Comparison of ENCODE assay signal across 12 mouse cellular contexts in genomic region chr1:35749603-35750002, GRCm38 (mm10).
DNase-seq lines count a peak whose midpoint lies in the region; ATAC-seq lines count a peak whose summit lies in the region.
"Had no signal": no experiment of that assay in that cellular context is flagged by ENCODE, and none has a peak within 500 bp of the region (broad histone marks: within the 10 kb centered on the region; RNA-seq: fewer than 3 reads in every experiment).

No protein-coding gene starts in this region.

- H3K9ac ChIP-seq in forebrain, embryonic 13.5 days: no peak overlapping the region
- H3K9ac ChIP-seq: liver, embryonic 13.5 days had no signal

- peaks cover 12% of the 10 kb centered on the region for H3K4me1 ChIP-seq in forebrain, embryonic 13.5 days
- peaks cover 13% of the 10 kb centered on the region for H3K4me1 ChIP-seq in forebrain, embryonic 10.5 days
- peaks cover 4% of the 10 kb centered on the region; the same call in 1 of the 2 replicates for H3K4me1 ChIP-seq in brown adipose tissue, adult 24 weeks (ENCODE audit: control insufficient read depth, insufficient read depth, insufficient read length, low read length)
- H3K4me1 ChIP-seq: liver, embryonic 13.5 days had no signal

- DNase-seq in forebrain, embryonic 10.5 days (ENCODE audit: extremely low spot score, low spot score): no peak
- DNase-seq in left cerebral cortex, postnatal 25 days (ENCODE audit: low spot score in 2 of 2): peak; percentile 28 to 43
- no peak for DNase-seq in left cerebral cortex, adult 18-20 months (ENCODE audit: low spot score in 2 of 2)
- peak; percentile 27 for DNase-seq in right cerebral cortex, postnatal 25 days
- no peak for DNase-seq in thymus, postnatal 4 days
- DNase-seq: heart, postnatal 14 days; kidney, postnatal 10 days; liver, embryonic 13.5 days; lung, postnatal 10 days had no signal

- ATAC-seq in forebrain, embryonic 13.5 days: peak; percentile 50; the same call in 1 of the 2 replicates
- ATAC-seq: inflammation-experienced regulatory T-cells, adult 6 months had no signal

- intact Hi-C loops in left cerebral cortex, postnatal 25 days (cut with DNase I): no loop called here

- WGBS in forebrain, embryonic 13.5 days: 84% methylated on average over 7 of the region's 7 CpGs
- 84% methylated on average over 7 of the region's 7 CpGs for WGBS in forebrain, embryonic 10.5 days

- no peak overlapping the region for H3K27ac ChIP-seq in forebrain, embryonic 13.5 days
- H3K27ac ChIP-seq in forebrain, embryonic 10.5 days: no peak overlapping the region
- 0 out of 2 replicates have a peak overlapping the region, but pooled peaks have one; percentile 6 for H3K27ac ChIP-seq in brown adipose tissue, adult 24 weeks (replicated peaks; ENCODE audit: low read depth, low read length)
- H3K27ac ChIP-seq: liver, embryonic 13.5 days had no signal

- no peak overlapping the region for H3K4me2 ChIP-seq in forebrain, embryonic 13.5 days
- H3K4me2 ChIP-seq: liver, embryonic 13.5 days had no signal

- H3K36me3 ChIP-seq in forebrain, embryonic 13.5 days (ENCODE audit: poor library complexity, severe bottlenecking): no peaks in the 10 kb centered on the region
- no peaks in the 10 kb centered on the region for H3K36me3 ChIP-seq in forebrain, embryonic 10.5 days (replicated peaks)
- H3K36me3 ChIP-seq: liver, embryonic 13.5 days had no signal

- H3K27me3 ChIP-seq in forebrain, embryonic 13.5 days: peaks cover 10% of the 10 kb centered on the region
- H3K27me3 ChIP-seq in forebrain, embryonic 10.5 days (ENCODE audit: poor library complexity, severe bottlenecking): no peaks in the 10 kb centered on the region
- H3K27me3 ChIP-seq: liver, embryonic 13.5 days had no signal

- no peaks in the 10 kb centered on the region for H3K9me3 ChIP-seq in forebrain, embryonic 13.5 days (replicated peaks)
- H3K9me3 ChIP-seq in forebrain, embryonic 10.5 days: no peaks in the 10 kb centered on the region
- H3K9me3 ChIP-seq: liver, embryonic 13.5 days had no signal

- no peak overlapping the region for H3K4me3 ChIP-seq in forebrain, embryonic 13.5 days
- no peak overlapping the region for H3K4me3 ChIP-seq in forebrain, embryonic 10.5 days
- H3K4me3 ChIP-seq in brown adipose tissue, adult 24 weeks (ENCODE audit: insufficient read depth, low read depth, low read length): no peak overlapping the region
- H3K4me3 ChIP-seq: liver, embryonic 13.5 days had no signal

Comparison
In these comparisons a context has a peak if more than half of its experiments do, and no peak if none do; other contexts are left out.
1. DNase-seq: peak in left cerebral cortex, postnatal 25 days (2 of 2) and right cerebral cortex, postnatal 25 days (single experiment); none in forebrain, embryonic 10.5 days (single experiment), left cerebral cortex, adult 18-20 months (0 of 2) and thymus, postnatal 4 days (single experiment).